Mouse (Mus musculus): ENCODE measurements around the gene Tmem132d. TPM values are rescaled to one million over a fixed set of nuclear protein-coding genes. Genes with fewer than 3 reads are reported as not detected.
"Not testable (repeated sequence)": the region's sequence is repeated elsewhere in the genome, so short reads cannot be mapped to it uniquely, and the experiment has no call there.

The Tmem132d gene
- polyA plus RNA-seq, 1 experiment from 2014 or later = 0.20 TPM

DNA sequence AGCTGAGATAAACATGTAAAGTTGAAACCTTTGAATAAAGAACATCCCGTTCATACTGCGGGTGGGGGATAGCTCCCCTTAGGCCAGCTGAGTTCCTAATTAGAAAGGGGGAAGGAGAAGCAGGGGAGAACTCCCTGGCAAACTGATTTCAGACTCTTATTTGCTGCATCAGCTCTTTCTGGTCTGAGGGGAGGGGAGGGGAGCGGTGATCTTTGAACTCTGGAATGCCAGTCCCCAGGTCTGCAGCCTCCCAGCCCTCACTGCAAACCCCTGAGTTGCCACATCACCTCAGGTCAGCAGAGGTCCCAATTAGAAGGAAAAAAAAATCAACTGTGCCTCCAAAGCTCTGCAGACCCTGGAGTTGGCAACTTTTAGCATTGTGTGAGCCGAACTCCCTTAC is 482.3 kb downstream of the Tmem132d start:
- H3K4me1 ChIP-seq (replicated peaks; ENCODE audit: control insufficient read depth, insufficient read depth, low read length) = no peaks in the 10 kb centered on the region
- ATAC-seq (replicated peaks; ENCODE audit: low FRiP score, low TSS enrichment, low read depth) (no peak), DNase-seq (ENCODE audit: low spot score) (no peak)
- no peak overlapping the region for H3K27ac ChIP-seq (ENCODE audit: low read depth)
- no peaks in the 10 kb centered on the region for H3K27me3 ChIP-seq (replicated peaks; ENCODE audit: control insufficient read depth, insufficient read depth, low read length)
- WGBS = 58% methylated on average over 4 of the region's 4 CpGs
- H3K36me3 ChIP-seq (ENCODE audit: control insufficient read depth, insufficient read depth, low read length) = no peaks in the 10 kb centered on the region
- H3K9ac ChIP-seq (ENCODE audit: low read length) = no peak overlapping the region
- H3K4me2 ChIP-seq (ENCODE audit: low read length) = no peak overlapping the region
- no peak overlapping the region for H3K4me3 ChIP-seq (ENCODE audit: low read depth, low read length)
- no peaks in the 10 kb centered on the region for H3K9me3 ChIP-seq (ENCODE audit: control insufficient read depth, low read length)

DNA sequence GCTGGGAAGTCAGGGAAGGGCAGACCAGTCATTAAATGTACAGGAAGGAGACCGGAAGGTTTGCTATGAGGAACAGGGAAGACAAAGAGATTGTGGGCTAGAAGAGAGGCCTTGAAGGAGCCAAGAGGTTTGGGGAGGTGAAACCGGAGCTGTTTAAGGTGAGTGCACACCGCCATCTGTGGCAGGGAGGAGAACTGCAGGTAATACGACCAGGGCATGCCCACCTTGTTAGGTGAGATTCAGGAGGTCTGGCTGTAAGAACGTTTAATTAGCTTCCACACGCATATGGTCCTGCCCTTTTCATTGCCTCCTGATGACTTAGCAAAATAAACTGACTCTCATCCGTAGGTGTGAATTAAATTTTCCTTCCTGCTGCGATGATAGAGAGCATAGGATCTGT is 485.6 kb downstream of the Tmem132d start:
- Histone ChIP-seq H3K4me3 (ENCODE audit: low read depth, low read length) (no peak overlapping the region), H3K9ac (ENCODE audit: low read length) (no peak overlapping the region), H3K27ac (ENCODE audit: low read depth) (no peak overlapping the region), H3K36me3 (ENCODE audit: control insufficient read depth, insufficient read depth, low read length) (no peaks in the 10 kb centered on the region), H3K4me2 (ENCODE audit: low read length) (no peak overlapping the region), H3K9me3 (ENCODE audit: control insufficient read depth, low read length) (no peaks in the 10 kb centered on the region), H3K4me1 (replicated peaks; ENCODE audit: control insufficient read depth, insufficient read depth, low read length) (no peaks in the 10 kb centered on the region), H3K27me3 (replicated peaks; ENCODE audit: control insufficient read depth, insufficient read depth, low read length) (no peaks in the 10 kb centered on the region)
- no peak for ATAC-seq (replicated peaks; ENCODE audit: low FRiP score, low TSS enrichment, low read depth)
- DNase-seq (ENCODE audit: low spot score) = no peak
- 23% methylated on average over 8 of the region's 8 CpGs for WGBS

DNA sequence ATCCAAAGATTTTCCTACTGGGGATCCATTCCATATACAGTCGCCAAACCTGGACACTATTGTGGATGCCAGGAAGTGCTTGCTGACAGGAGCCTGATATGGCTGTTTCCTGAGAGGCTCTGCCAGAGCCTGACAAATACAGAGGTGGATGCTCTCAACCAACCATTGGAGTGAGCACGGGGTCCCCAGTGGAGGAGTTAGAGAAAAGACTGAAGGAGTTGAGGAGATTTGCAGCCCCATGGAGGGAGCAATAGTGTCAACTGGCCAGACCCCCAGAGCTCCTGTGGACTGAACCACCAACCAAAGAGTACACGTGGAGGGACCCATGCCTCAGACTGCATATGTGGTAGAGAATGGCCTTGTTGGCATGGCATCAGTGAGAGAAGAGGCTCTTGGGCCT is 490.7 kb downstream of the Tmem132d start:
- not testable (repeated sequence) for H3K9ac ChIP-seq (ENCODE audit: low read length); H3K27ac ChIP-seq (ENCODE audit: low read depth); H3K27me3 ChIP-seq (replicated peaks; ENCODE audit: control insufficient read depth, insufficient read depth, low read length); H3K36me3 ChIP-seq (ENCODE audit: control insufficient read depth, insufficient read depth, low read length); H3K4me1 ChIP-seq (replicated peaks; ENCODE audit: control insufficient read depth, insufficient read depth, low read length); ATAC-seq (replicated peaks; ENCODE audit: low FRiP score, low TSS enrichment, low read depth); H3K4me2 ChIP-seq (ENCODE audit: low read length); DNase-seq (ENCODE audit: low spot score); H3K4me3 ChIP-seq (ENCODE audit: low read depth, low read length); H3K9me3 ChIP-seq (ENCODE audit: control insufficient read depth, low read length)
- WGBS = 89% methylated on average over 3 of the region's 3 CpGs

DNA sequence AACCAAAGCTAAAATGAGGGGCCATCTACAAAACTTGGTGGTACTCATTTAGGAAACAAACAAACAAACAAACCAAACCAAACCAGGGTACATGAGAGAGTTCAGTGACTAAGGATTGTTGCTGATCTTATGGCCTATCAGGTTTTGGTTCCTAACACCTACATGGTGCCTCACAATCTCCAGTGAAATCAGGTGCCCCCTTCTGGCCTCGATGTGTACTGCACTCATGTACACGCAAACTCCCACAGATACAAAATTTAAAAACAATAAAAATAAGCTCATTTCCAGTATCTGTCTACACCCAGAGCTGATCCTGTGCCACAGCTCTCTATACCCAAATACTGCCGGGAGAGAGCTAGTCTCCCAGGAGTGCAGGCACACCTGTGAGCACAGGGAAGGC is 495.0 kb downstream of the Tmem132d start:
- Histone ChIP-seq H3K4me1 (replicated peaks; ENCODE audit: control insufficient read depth, insufficient read depth, low read length) (no peaks in the 10 kb centered on the region), H3K27ac (ENCODE audit: low read depth) (no peak overlapping the region), H3K4me3 (ENCODE audit: low read depth, low read length) (no peak overlapping the region), H3K4me2 (ENCODE audit: low read length) (no peak overlapping the region), H3K36me3 (ENCODE audit: control insufficient read depth, insufficient read depth, low read length) (no peaks in the 10 kb centered on the region), H3K9ac (ENCODE audit: low read length) (no peak overlapping the region), H3K9me3 (ENCODE audit: control insufficient read depth, low read length) (no peaks in the 10 kb centered on the region), H3K27me3 (replicated peaks; ENCODE audit: control insufficient read depth, insufficient read depth, low read length) (no peaks in the 10 kb centered on the region)
- ATAC-seq (replicated peaks; ENCODE audit: low FRiP score, low TSS enrichment, low read depth) = no peak
- WGBS = 77% methylated on average over 3 of the region's 3 CpGs
- no peak for DNase-seq (ENCODE audit: low spot score)

DNA sequence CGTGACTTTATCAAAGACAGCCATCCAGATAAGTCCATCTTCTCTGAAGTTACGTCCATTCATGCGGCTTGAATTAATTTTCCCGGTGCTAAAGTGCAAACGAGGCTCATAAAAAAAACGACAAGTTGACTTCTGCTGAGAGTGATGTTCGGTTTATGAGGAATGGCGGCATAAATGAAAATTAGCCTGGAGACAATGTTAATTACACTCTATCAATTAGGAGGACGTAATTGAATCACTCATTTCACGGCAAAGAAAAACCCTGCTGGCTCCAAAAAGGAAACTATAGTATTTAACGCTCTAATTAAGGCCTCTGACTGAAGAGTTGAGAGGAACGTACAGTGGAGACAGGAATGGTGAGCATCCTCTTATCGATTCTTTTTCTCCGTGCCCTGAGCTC is 503.2 kb downstream of the Tmem132d start:
- no peak overlapping the region for H3K4me3 ChIP-seq (ENCODE audit: low read depth, low read length)
- no peaks in the 10 kb centered on the region for H3K27me3 ChIP-seq (replicated peaks; ENCODE audit: control insufficient read depth, insufficient read depth, low read length)
- no peak overlapping the region for H3K9ac ChIP-seq (ENCODE audit: low read length)
- DNase-seq (ENCODE audit: low spot score) (no peak), ATAC-seq (replicated peaks; ENCODE audit: low FRiP score, low TSS enrichment, low read depth) (no peak)
- no peak overlapping the region for H3K4me2 ChIP-seq (ENCODE audit: low read length)
- 87% methylated on average over 14 of the region's 14 CpGs for WGBS
- no peaks in the 10 kb centered on the region for H3K36me3 ChIP-seq (ENCODE audit: control insufficient read depth, insufficient read depth, low read length)
- H3K27ac ChIP-seq (ENCODE audit: low read depth) = no peak overlapping the region
- no peaks in the 10 kb centered on the region for H3K4me1 ChIP-seq (replicated peaks; ENCODE audit: control insufficient read depth, insufficient read depth, low read length)
- H3K9me3 ChIP-seq (ENCODE audit: control insufficient read depth, low read length) = no peaks in the 10 kb centered on the region

DNA sequence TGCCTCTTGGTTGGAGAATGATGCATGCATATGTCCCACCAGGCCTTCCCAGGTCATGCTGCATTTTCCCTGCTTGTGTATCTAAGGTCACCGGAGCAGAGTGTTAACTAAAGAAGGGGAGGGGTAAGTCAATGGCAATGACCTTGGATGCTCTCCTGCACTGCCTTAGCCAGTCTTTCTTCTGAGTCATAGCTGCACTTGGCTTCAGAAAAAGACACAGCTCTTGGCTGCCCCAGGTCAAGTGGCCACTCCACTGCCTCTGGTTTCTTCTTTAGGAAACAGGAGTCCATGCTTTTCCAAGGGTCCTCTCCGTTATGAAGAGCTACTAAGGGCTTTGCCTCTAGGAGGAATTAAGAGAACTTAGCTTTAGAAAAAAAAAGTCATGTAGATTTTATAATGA is 506.2 kb downstream of the Tmem132d start:
- Histone ChIP-seq H3K27ac (ENCODE audit: low read depth) (no peak overlapping the region), H3K4me3 (ENCODE audit: low read depth, low read length) (no peak overlapping the region), H3K27me3 (replicated peaks; ENCODE audit: control insufficient read depth, insufficient read depth, low read length) (no peaks in the 10 kb centered on the region), H3K9ac (ENCODE audit: low read length) (no peak overlapping the region), H3K4me1 (replicated peaks; ENCODE audit: control insufficient read depth, insufficient read depth, low read length) (no peaks in the 10 kb centered on the region), H3K4me2 (ENCODE audit: low read length) (no peak overlapping the region), H3K36me3 (ENCODE audit: control insufficient read depth, insufficient read depth, low read length) (no peaks in the 10 kb centered on the region), H3K9me3 (ENCODE audit: control insufficient read depth, low read length) (no peaks in the 10 kb centered on the region)
- peak; percentile 15 for DNase-seq (ENCODE audit: low spot score)
- 78% methylated on average over 2 of the region's 2 CpGs for WGBS
- no peak for ATAC-seq (replicated peaks; ENCODE audit: low FRiP score, low TSS enrichment, low read depth)

DNA sequence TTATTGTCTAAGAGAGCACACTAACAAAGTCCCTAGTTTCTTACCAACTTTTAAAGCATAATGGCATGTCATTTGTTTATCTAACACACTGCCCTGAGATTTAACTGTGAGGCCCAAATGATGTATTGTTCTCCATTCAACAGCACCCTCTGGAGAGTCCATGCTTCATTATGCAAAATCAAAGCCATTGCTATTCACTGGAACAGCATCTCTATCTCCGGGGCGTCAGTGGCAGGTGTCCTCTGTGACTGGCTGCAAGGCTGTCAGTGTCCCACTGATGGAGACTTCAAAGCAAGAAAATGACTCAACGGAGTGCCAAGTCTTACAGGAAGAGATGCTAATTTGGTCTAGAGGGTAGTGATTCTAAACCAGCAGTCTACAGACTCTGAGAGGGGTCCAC is 508.8 kb downstream of the Tmem132d start:
- no peak for ATAC-seq (replicated peaks; ENCODE audit: low FRiP score, low TSS enrichment, low read depth)
- Histone ChIP-seq H3K27ac (ENCODE audit: low read depth) (no peak overlapping the region), H3K4me3 (ENCODE audit: low read depth, low read length) (no peak overlapping the region), H3K9ac (ENCODE audit: low read length) (no peak overlapping the region), H3K4me1 (replicated peaks; ENCODE audit: control insufficient read depth, insufficient read depth, low read length) (no peaks in the 10 kb centered on the region), H3K36me3 (ENCODE audit: control insufficient read depth, insufficient read depth, low read length) (no peaks in the 10 kb centered on the region), H3K4me2 (ENCODE audit: low read length) (no peak overlapping the region), H3K27me3 (replicated peaks; ENCODE audit: control insufficient read depth, insufficient read depth, low read length) (no peaks in the 10 kb centered on the region), H3K9me3 (ENCODE audit: control insufficient read depth, low read length) (no peaks in the 10 kb centered on the region)
- 74% methylated on average over 3 of the region's 3 CpGs for WGBS
- DNase-seq (ENCODE audit: low spot score) = no peak

DNA sequence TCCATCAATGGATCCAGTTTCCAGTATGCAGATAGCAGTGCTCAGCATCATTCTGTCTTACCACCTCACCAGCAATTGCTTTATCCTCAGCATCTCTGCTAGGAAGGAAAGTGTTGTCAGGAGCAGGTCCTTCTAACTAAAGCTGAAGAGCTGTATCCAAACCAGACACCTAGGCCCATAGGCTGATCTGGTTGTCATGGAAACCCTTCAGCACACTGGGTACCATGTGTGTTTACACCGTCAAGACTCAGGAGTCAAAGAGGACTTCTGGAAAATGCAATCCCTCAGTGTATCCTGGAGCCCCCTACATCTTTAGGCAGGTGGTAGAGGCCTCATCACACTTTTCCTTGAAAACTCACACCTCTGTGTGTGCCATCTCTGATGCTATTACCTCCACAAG is 513.7 kb downstream of the Tmem132d start:
- Histone ChIP-seq H3K27ac (ENCODE audit: low read depth) (no peak overlapping the region), H3K9ac (ENCODE audit: low read length) (no peak overlapping the region), H3K27me3 (replicated peaks; ENCODE audit: control insufficient read depth, insufficient read depth, low read length) (no peaks in the 10 kb centered on the region), H3K4me2 (ENCODE audit: low read length) (no peak overlapping the region), H3K36me3 (ENCODE audit: control insufficient read depth, insufficient read depth, low read length) (no peaks in the 10 kb centered on the region), H3K9me3 (ENCODE audit: control insufficient read depth, low read length) (no peaks in the 10 kb centered on the region), H3K4me1 (replicated peaks; ENCODE audit: control insufficient read depth, insufficient read depth, low read length) (no peaks in the 10 kb centered on the region), H3K4me3 (ENCODE audit: low read depth, low read length) (no peak overlapping the region)
- ATAC-seq (replicated peaks; ENCODE audit: low FRiP score, low TSS enrichment, low read depth) (no peak), DNase-seq (ENCODE audit: low spot score) (peak; percentile 20)
- WGBS = 56% methylated on average over 1 of the region's 1 CpGs

DNA sequence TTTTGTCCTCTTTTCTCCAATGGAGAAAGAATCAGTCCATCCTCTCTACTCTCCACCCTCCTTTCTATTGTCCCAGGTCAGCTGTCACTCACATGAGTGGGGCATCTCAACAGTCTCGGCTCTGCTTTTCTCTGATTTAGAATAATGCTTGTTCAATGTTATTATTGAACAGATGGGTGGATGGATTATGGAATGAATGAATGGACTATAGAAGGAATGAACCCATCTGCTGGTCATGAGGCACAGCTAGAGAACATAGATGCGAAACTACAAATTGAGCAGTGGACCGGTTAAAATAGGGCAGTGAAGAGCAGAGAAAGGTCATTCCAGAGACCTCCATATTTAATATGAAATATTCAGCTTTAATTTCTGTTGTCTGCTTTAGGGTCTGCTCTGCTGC is 514.5 kb downstream of the Tmem132d start:
- DNase-seq (ENCODE audit: low spot score) = no peak
- Histone ChIP-seq H3K9me3 (ENCODE audit: control insufficient read depth, low read length) (no peaks in the 10 kb centered on the region), H3K36me3 (ENCODE audit: control insufficient read depth, insufficient read depth, low read length) (no peaks in the 10 kb centered on the region), H3K4me1 (replicated peaks; ENCODE audit: control insufficient read depth, insufficient read depth, low read length) (no peaks in the 10 kb centered on the region), H3K9ac (ENCODE audit: low read length) (no peak overlapping the region), H3K4me3 (ENCODE audit: low read depth, low read length) (no peak overlapping the region), H3K27ac (ENCODE audit: low read depth) (no peak overlapping the region), H3K27me3 (replicated peaks; ENCODE audit: control insufficient read depth, insufficient read depth, low read length) (no peaks in the 10 kb centered on the region), H3K4me2 (ENCODE audit: low read length) (no peak overlapping the region)
- no peak for ATAC-seq (replicated peaks; ENCODE audit: low FRiP score, low TSS enrichment, low read depth)
- WGBS = 88% methylated on average over 3 of the region's 3 CpGs
